Mouse (Mus musculus): ENCODE results near the gene B4galt5. TPM values are rescaled to one million over a fixed set of nuclear protein-coding genes. Genes with fewer than 3 reads are reported as not detected.

Gene B4galt5
- total and polyA plus RNA-seq, 2 experiments from 2014 or later = 6.5 to 24.2 TPM

GRCm38 (mm10) chr2:167303196-167303595, 45.8 kb downstream of the B4galt5 start:
- Histone ChIP-seq H3K36me3 (replicated peaks; ENCODE audit: control insufficient read depth, insufficient read depth, low read length) (peaks cover 59% of the 10 kb centered on the region), H3K9me3 (replicated peaks; ENCODE audit: control insufficient read depth, low read length) (no peaks in the 10 kb centered on the region), H3K4me1 (ENCODE audit: control insufficient read depth, insufficient read depth) (0 out of 2 replicates have a peak, but pooled peaks cover 3% of the 10 kb centered on the region), H3K4me3 (ENCODE audit: low read depth, low read length) (no peak overlapping the region), H3K4me2 (ENCODE audit: low read depth, low read length) (no peak overlapping the region), H3K27ac (ENCODE audit: low read depth) (no peak overlapping the region), H3K9ac (replicated peaks; ENCODE audit: low read depth, low read length) (no peak overlapping the region), H3K27me3 (ENCODE audit: control insufficient read depth, insufficient read depth, low read length) (no peaks in the 10 kb centered on the region)
- DNase-seq (ENCODE audit: low spot score) (no peak), ATAC-seq (ENCODE audit: insufficient read depth, low read depth) (no peak)
- TF ChIP-seq EP300 (IDR thresholded peaks at IDR 0.05; ENCODE audit: low read depth) = no peak
- no peak for TF ChIP-seq CTCF (IDR thresholded peaks at IDR 0.05; ENCODE audit: low read depth)
- WGBS = 82% methylated on average over 8 of the region's 8 CpGs

- H3K4me1 ChIP-seq (ENCODE audit: control insufficient read depth, insufficient read depth) = 0 out of 2 replicates have a peak, but pooled peaks cover 3% of the 10 kb centered on the region
- H3K27ac ChIP-seq (ENCODE audit: low read depth) = no peak overlapping the region
- no peak overlapping the region for H3K4me3 ChIP-seq (ENCODE audit: low read depth, low read length)
- WGBS = 44% methylated on average over 1 of the region's 1 CpGs
- ATAC-seq (ENCODE audit: insufficient read depth, low read depth) = no peak
- no peak overlapping the region for H3K9ac ChIP-seq (replicated peaks; ENCODE audit: low read depth, low read length)
- DNase-seq (ENCODE audit: low spot score) = no peak
- no peaks in the 10 kb centered on the region for H3K9me3 ChIP-seq (replicated peaks; ENCODE audit: control insufficient read depth, low read length)
- H3K4me2 ChIP-seq (ENCODE audit: low read depth, low read length) = no peak overlapping the region
- peaks cover 56% of the 10 kb centered on the region for H3K36me3 ChIP-seq (replicated peaks; ENCODE audit: control insufficient read depth, insufficient read depth, low read length)
- TF ChIP-seq EP300 (IDR thresholded peaks at IDR 0.05; ENCODE audit: low read depth) (no peak), CTCF (IDR thresholded peaks at IDR 0.05; ENCODE audit: low read depth) (no peak)
- no peaks in the 10 kb centered on the region for H3K27me3 ChIP-seq (ENCODE audit: control insufficient read depth, insufficient read depth, low read length)
Measured at GRCm38 (mm10) chr2:167302641-167303040, 46.3 kb downstream of the B4galt5 start.

GRCm38 (mm10) chr2:167302031-167302430, 47.0 kb downstream of the B4galt5 start:
- no peak for TF ChIP-seq CTCF (IDR thresholded peaks at IDR 0.05; ENCODE audit: low read depth)
- TF ChIP-seq EP300 (IDR thresholded peaks at IDR 0.05; ENCODE audit: low read depth) = no peak
- Histone ChIP-seq H3K27me3 (ENCODE audit: control insufficient read depth, insufficient read depth, low read length) (no peaks in the 10 kb centered on the region), H3K4me2 (ENCODE audit: low read depth, low read length) (no peak overlapping the region), H3K27ac (ENCODE audit: low read depth) (no peak overlapping the region), H3K4me1 (ENCODE audit: control insufficient read depth, insufficient read depth) (0 out of 2 replicates have a peak, but pooled peaks cover 3% of the 10 kb centered on the region), H3K4me3 (ENCODE audit: low read depth, low read length) (no peak overlapping the region), H3K9ac (replicated peaks; ENCODE audit: low read depth, low read length) (no peak overlapping the region), H3K9me3 (replicated peaks; ENCODE audit: control insufficient read depth, low read length) (no peaks in the 10 kb centered on the region), H3K36me3 (replicated peaks; ENCODE audit: control insufficient read depth, insufficient read depth, low read length) (peaks cover 50% of the 10 kb centered on the region)
- 88% methylated on average over 12 of the region's 12 CpGs for WGBS
- no peak for DNase-seq (ENCODE audit: low spot score)
- no peak for ATAC-seq (ENCODE audit: insufficient read depth, low read depth)

GRCm38 (mm10) chr2:167301601-167302000, 47.4 kb downstream of the B4galt5 start:
- Histone ChIP-seq H3K36me3 (replicated peaks; ENCODE audit: control insufficient read depth, insufficient read depth, low read length) (peaks cover 46% of the 10 kb centered on the region), H3K9me3 (replicated peaks; ENCODE audit: control insufficient read depth, low read length) (no peaks in the 10 kb centered on the region), H3K9ac (replicated peaks; ENCODE audit: low read depth, low read length) (no peak overlapping the region), H3K4me3 (ENCODE audit: low read depth, low read length) (no peak overlapping the region), H3K4me2 (ENCODE audit: low read depth, low read length) (no peak overlapping the region), H3K4me1 (ENCODE audit: control insufficient read depth, insufficient read depth) (0 out of 2 replicates have a peak, but pooled peaks cover 3% of the 10 kb centered on the region), H3K27me3 (ENCODE audit: control insufficient read depth, insufficient read depth, low read length) (no peaks in the 10 kb centered on the region), H3K27ac (ENCODE audit: low read depth) (no peak overlapping the region)
- TF ChIP-seq EP300 (IDR thresholded peaks at IDR 0.05; ENCODE audit: low read depth) (no peak), CTCF (IDR thresholded peaks at IDR 0.05; ENCODE audit: low read depth) (no peak)
- DNase-seq (ENCODE audit: low spot score) (no peak), ATAC-seq (ENCODE audit: insufficient read depth, low read depth) (no peak)
- 90% methylated on average over 7 of the region's 7 CpGs for WGBS

GRCm38 (mm10) chr2:167300943-167301497, 48.0 kb downstream of the B4galt5 start:
- ATAC-seq (ENCODE audit: insufficient read depth, low read depth) (no peak), DNase-seq (ENCODE audit: low spot score) (no peak)
- Histone ChIP-seq H3K9ac (replicated peaks; ENCODE audit: low read depth, low read length) (no peak overlapping the region), H3K4me3 (ENCODE audit: low read depth, low read length) (no peak overlapping the region), H3K27me3 (ENCODE audit: control insufficient read depth, insufficient read depth, low read length) (no peaks in the 10 kb centered on the region), H3K9me3 (replicated peaks; ENCODE audit: control insufficient read depth, low read length) (no peaks in the 10 kb centered on the region), H3K4me2 (ENCODE audit: low read depth, low read length) (no peak overlapping the region), H3K27ac (ENCODE audit: low read depth) (no peak overlapping the region), H3K4me1 (ENCODE audit: control insufficient read depth, insufficient read depth) (0 out of 2 replicates have a peak, but pooled peaks cover 3% of the 10 kb centered on the region), H3K36me3 (replicated peaks; ENCODE audit: control insufficient read depth, insufficient read depth, low read length) (peaks cover 41% of the 10 kb centered on the region)
- TF ChIP-seq EP300 (IDR thresholded peaks at IDR 0.05; ENCODE audit: low read depth) (no peak), CTCF (IDR thresholded peaks at IDR 0.05; ENCODE audit: low read depth) (no peak)
- 86% methylated on average over 21 of the region's 21 CpGs for WGBS

Data from heart, postnatal 0 days (tissue).